Mouse (Mus musculus) ES-Bruce4 (cell line): ENCODE results near the gene Atp8a2. TPM values are rescaled to one million over a fixed set of nuclear protein-coding genes. Genes with fewer than 3 reads are reported as not detected.
A peak's percentile ranks its signal among the peaks of the same experiment; 100 is the strongest.

Experiments used
- H3K27ac ChIP-seq: 2 replicates; pipeline ENCODE4 v1.5.1; 2012; ENCODE audit warnings: low read length, inconsistent platforms; ENCODE audit not compliant: insufficient read depth
- H3K27me3 ChIP-seq: 2 replicates; pipeline ENCODE4 v1.6.1; 2012; ENCODE audit warnings: mild to moderate bottlenecking, low read length, inconsistent platforms; ENCODE audit not compliant: control insufficient read depth, poor library complexity, insufficient read depth, severe bottlenecking
- H3K36me3 ChIP-seq: 2 replicates; pipeline ENCODE4 v1.6.1; 2012; ENCODE audit warnings: inconsistent platforms, mild to moderate bottlenecking, low read length, moderate library complexity; ENCODE audit not compliant: control insufficient read depth, poor library complexity, insufficient read depth, severe bottlenecking
- H3K4me1 ChIP-seq: one replicate; pipeline ENCODE4 v1.8.1; 2011; ENCODE audit warnings: low read length; ENCODE audit not compliant: control insufficient read depth, insufficient read depth
- H3K4me3 ChIP-seq: 2 replicates; pipeline ENCODE4 v1.5.1; 2011; ENCODE audit warnings: low read depth, mild to moderate bottlenecking, low read length
- H3K9ac ChIP-seq: 2 replicates; pipeline ENCODE4 v1.6.1; 2012; ENCODE audit warnings: low read depth, mild to moderate bottlenecking, inconsistent platforms; ENCODE audit not compliant: poor library complexity, severe bottlenecking
- H3K9me3 ChIP-seq: replicated peaks from 2 replicates; pipeline ENCODE4 v1.6.1; 2012; ENCODE audit warnings: mild to moderate bottlenecking, low read length, inconsistent platforms; ENCODE audit not compliant: control insufficient read depth, poor library complexity, insufficient read depth, severe bottlenecking
- CTCF ChIP-seq: IDR thresholded peaks from one replicate; pipeline ENCODE4 v1.8.1; 2011; ENCODE audit warnings: low read depth, low read length
- EP300 ChIP-seq: IDR thresholded peaks from 2 replicates; pipeline ENCODE4 v1.6.1; 2011; ENCODE audit warnings: low read depth, low read length; ENCODE audit not compliant: insufficient read depth
- POLR2A ChIP-seq: IDR thresholded peaks from one replicate; pipeline ENCODE4 v1.8.1; 2011; ENCODE audit warnings: low read length; ENCODE audit not compliant: insufficient read depth
- polyA plus RNA-seq: library from polyadenylated mRNA; stranded (reverse); fragments of >200 nt; gene quantifications from 2 replicates; pipeline ENCODE4 v1.2.4, GENCODE M21; 2011; ENCODE audit warnings: low read depth; ENCODE audit not compliant: missing spikeins, insufficient read depth, insufficient read length

Atp8a2 gene
- polyA plus RNA-seq, 1 experiment = 1.1 TPM

GRCm38 (mm10) chr14:59745676-59746075 lies 451.3 kb downstream of the Atp8a2 start:
- Histone ChIP-seq H3K4me3 (no peak overlapping the region), H3K36me3 (no peaks in the 10 kb centered on the region), H3K9ac (no peak overlapping the region), H3K4me1 (no peaks in the 10 kb centered on the region), H3K9me3 (no peaks in the 10 kb centered on the region), H3K27ac (no peak overlapping the region), H3K27me3 (0 out of 2 replicates have a peak, but pooled peaks cover 2% of the 10 kb centered on the region)
- no peak for TF ChIP-seq CTCF
- no peak for TF ChIP-seq EP300
- no peak for TF ChIP-seq POLR2A

GRCm38 (mm10) chr14:59741752-59742151 lies 455.2 kb downstream of the Atp8a2 start:
- Histone ChIP-seq H3K36me3 (no peaks in the 10 kb centered on the region), H3K4me3 (no peak overlapping the region), H3K4me1 (no peaks in the 10 kb centered on the region), H3K9me3 (no peaks in the 10 kb centered on the region), H3K27ac (no peak overlapping the region), H3K9ac (no peak overlapping the region), H3K27me3 (no peaks in the 10 kb centered on the region)
- TF ChIP-seq EP300 (no peak), POLR2A (no peak), CTCF (no peak)

- Histone ChIP-seq H3K27me3 (no peaks in the 10 kb centered on the region), H3K9me3 (no peaks in the 10 kb centered on the region), H3K4me3 (no peak overlapping the region), H3K27ac (no peak overlapping the region), H3K4me1 (no peaks in the 10 kb centered on the region), H3K36me3 (no peaks in the 10 kb centered on the region), H3K9ac (no peak overlapping the region)
- TF ChIP-seq POLR2A = no peak
- TF ChIP-seq EP300 = no peak
Observed at GRCm38 (mm10) chr14:59739446-59739845, 457.5 kb downstream of the Atp8a2 start.

DNA sequence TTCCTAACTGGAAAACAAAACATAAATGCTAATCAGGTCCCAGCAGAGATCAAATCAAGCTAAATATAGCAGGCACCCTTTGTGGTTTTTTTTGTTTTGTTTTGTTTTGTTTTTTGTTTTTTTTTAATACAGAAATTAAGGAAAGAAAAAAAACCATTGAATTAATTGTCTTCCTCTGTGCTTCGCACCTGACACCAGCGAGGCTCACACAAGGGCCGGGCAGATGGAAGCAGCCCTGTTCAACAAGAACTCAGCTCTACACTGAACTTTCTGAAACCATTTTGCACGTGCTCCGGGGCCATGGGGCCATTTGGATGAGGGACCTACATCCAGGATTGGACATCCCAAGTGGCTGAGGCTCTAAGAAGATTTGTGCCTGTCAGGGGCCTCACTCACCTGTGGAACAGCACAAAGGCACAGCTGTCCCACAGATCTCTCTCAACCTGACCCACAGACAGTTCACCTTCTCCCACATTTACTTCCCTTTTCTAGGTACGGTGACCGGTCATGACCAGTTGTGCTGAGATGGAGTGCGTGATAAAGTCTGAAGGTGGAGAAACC lies 459.2 kb downstream of the Atp8a2 start:
- Histone ChIP-seq H3K36me3 (no peaks in the 10 kb centered on the region), H3K27me3 (no peaks in the 10 kb centered on the region), H3K9me3 (no peaks in the 10 kb centered on the region), H3K27ac (no peak overlapping the region), H3K4me3 (no peak overlapping the region), H3K4me1 (no peaks in the 10 kb centered on the region), H3K9ac (no peak overlapping the region)
- TF ChIP-seq POLR2A (no peak), EP300 (no peak), CTCF (no peak)

- no peak overlapping the region for H3K4me3 ChIP-seq
- no peak for TF ChIP-seq POLR2A
- no peak for TF ChIP-seq EP300
- TF ChIP-seq CTCF = no peak
- no peak overlapping the region for H3K9ac ChIP-seq
- H3K27me3 ChIP-seq = no peaks in the 10 kb centered on the region
- peaks cover 3% of the 10 kb centered on the region for H3K4me1 ChIP-seq
- no peaks in the 10 kb centered on the region for H3K36me3 ChIP-seq
- peak overlapping the region; percentile 47 for H3K27ac ChIP-seq
- H3K9me3 ChIP-seq = no peaks in the 10 kb centered on the region
Observed at GRCm38 (mm10) chr14:59736861-59737700, 459.9 kb downstream of the Atp8a2 start.

DNA sequence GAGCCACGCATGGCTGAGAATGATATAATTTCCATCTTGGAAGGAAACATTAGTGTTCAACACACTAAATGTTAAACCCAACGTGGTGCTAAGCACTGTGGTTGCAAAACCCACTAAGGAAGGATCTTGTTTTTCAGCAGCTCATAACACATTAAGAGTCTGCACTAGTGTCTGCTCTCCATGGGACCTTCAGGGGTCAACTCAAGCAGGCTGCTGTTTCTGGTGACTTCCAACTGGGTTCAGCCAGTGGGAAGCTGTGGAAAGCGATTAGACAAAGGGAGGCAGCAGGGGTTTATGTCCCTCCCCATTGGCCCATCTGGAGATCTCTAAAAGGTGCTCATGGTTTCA lies 467.0 kb downstream of the Atp8a2 start:
- H3K9ac ChIP-seq = no peak overlapping the region
- TF ChIP-seq POLR2A = no peak
- no peaks in the 10 kb centered on the region for H3K27me3 ChIP-seq
- H3K36me3 ChIP-seq = no peaks in the 10 kb centered on the region
- H3K27ac ChIP-seq = no peak overlapping the region
- peaks cover 3% of the 10 kb centered on the region for H3K4me1 ChIP-seq
- no peaks in the 10 kb centered on the region for H3K9me3 ChIP-seq
- no peak overlapping the region for H3K4me3 ChIP-seq
